Mouse (Mus musculus): ENCODE data around the gene Bcl11b. TPM values are rescaled to one million over a fixed set of nuclear protein-coding genes. Genes with fewer than 3 reads are reported as not detected.

Gene Bcl11b
- total and polyA plus RNA-seq, 3 experiments = not detected

DNA sequence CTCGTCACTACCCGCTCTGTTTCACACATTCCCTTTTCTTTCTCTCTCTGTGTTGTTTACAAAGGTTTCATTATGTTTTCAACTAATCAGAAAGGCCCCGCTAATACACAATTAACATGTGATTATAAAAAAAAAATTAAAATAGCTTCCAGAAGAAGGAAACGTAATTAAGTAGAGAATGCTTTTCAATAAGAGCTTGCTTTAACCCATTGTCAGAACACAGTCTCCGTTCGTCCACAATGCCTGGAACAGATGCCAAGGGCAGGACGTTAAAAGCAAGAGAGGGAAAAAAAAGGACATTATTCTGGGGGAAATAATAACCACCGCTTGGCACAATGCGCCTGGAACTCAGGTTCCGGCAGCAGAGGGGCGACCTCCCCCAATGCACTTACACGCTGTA lies 71.3 kb downstream of the Bcl11b start:
- no peaks in the 10 kb centered on the region for H3K79me2 ChIP-seq (replicated peaks; ENCODE audit: control insufficient read depth, extremely low read depth, insufficient read depth, poor library complexity, severe bottlenecking)
- no peaks in the 10 kb centered on the region for H3K4me1 ChIP-seq (ENCODE audit: control insufficient read depth in 1 of 2, insufficient read depth in 2 of 2)
- no peak overlapping the region for H3K27ac ChIP-seq (ENCODE audit: insufficient read depth, low read depth)
- in situ Hi-C loops (cut with MboI; ENCODE audit: low pct_ligation_motif_present, low pct_unique_long_range_greater_than_20kb, low sequenced_read_pairs) = no loop called here
- H3K4me2 ChIP-seq (ENCODE audit: insufficient read depth, low read depth, poor library complexity, severe bottlenecking) = no peak overlapping the region
- DNase-seq (ENCODE audit: extremely low read depth) = no peak
- TF ChIP-seq KAT2A (IDR thresholded peaks at IDR 0.05; ENCODE audit: insufficient replicate concordance, low read length) = no peak
- H3K36me3 ChIP-seq (replicated peaks in 1 of 2; ENCODE audit: control insufficient read depth in 1 of 2, insufficient read depth in 1 of 2, low read length in 1 of 2) = no peaks in the 10 kb centered on the region
- H3K9me3 ChIP-seq (replicated peaks; ENCODE audit: low read length) = peaks cover 91% of the 10 kb centered on the region
- no peak overlapping the region for H3K4me3 ChIP-seq (replicated peaks in 1 of 3; ENCODE audit: low read depth in 2 of 3, low read length in 2 of 3, poor library complexity in 1 of 3)
- no peaks in the 10 kb centered on the region for H3K27me3 ChIP-seq (replicated peaks)
- no peak overlapping the region for H3K9ac ChIP-seq (ENCODE audit: insufficient read depth, low read depth)
- dilution Hi-C loops (cut with MboI; ENCODE audit: extremely low pct_ligation_motif_present, extremely low pct_unique_long_range_greater_than_20kb, low sequenced_read_pairs) = no loop called here

DNA sequence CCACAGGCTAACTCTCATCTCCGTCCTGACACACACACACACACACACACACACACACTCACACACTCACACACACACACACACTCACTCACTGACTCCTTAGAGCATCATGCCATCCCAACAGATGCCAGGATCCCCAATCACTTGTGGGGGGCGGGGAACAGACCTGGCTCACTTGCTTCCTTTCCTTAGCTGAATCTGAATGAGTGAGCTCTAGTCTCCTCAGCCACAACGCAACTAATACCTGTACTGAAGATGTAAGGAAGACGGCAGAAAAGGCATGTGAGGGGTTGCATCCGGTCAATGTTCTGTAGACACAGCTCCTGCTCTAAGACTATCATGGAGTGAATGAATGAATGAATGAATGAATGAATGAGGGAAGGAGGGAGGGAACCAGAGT lies 71.9 kb downstream of the Bcl11b start:
- no peaks in the 10 kb centered on the region for H3K79me2 ChIP-seq (replicated peaks; ENCODE audit: control insufficient read depth, extremely low read depth, insufficient read depth, poor library complexity, severe bottlenecking)
- peaks cover 91% of the 10 kb centered on the region for H3K9me3 ChIP-seq (replicated peaks; ENCODE audit: low read length)
- no peaks in the 10 kb centered on the region for H3K36me3 ChIP-seq (replicated peaks in 1 of 2; ENCODE audit: control insufficient read depth in 1 of 2, insufficient read depth in 1 of 2, low read length in 1 of 2)
- no peak for DNase-seq (ENCODE audit: extremely low read depth)
- dilution Hi-C loops (cut with MboI; ENCODE audit: extremely low pct_ligation_motif_present, extremely low pct_unique_long_range_greater_than_20kb, low sequenced_read_pairs) = no loop called here
- no peaks in the 10 kb centered on the region for H3K27me3 ChIP-seq (replicated peaks)
- in situ Hi-C loops (cut with MboI; ENCODE audit: low pct_ligation_motif_present, low pct_unique_long_range_greater_than_20kb, low sequenced_read_pairs) = no loop called here
- H3K4me2 ChIP-seq (ENCODE audit: insufficient read depth, low read depth, poor library complexity, severe bottlenecking) = no peak overlapping the region
- no peak for TF ChIP-seq MYC (IDR thresholded peaks at IDR 0.05; ENCODE audit: low read depth, low read length)
- no peak for TF ChIP-seq SMC3 (IDR thresholded peaks at IDR 0.05; ENCODE audit: low read depth, low read length)
- no peak for TF ChIP-seq MEF2A (IDR thresholded peaks at IDR 0.05; ENCODE audit: borderline replicate concordance, low read depth, low read length)
- no peak for TF ChIP-seq CHD2 (IDR thresholded peaks at IDR 0.05; ENCODE audit: low read length)
- no peak overlapping the region for H3K4me3 ChIP-seq (replicated peaks in 1 of 3; ENCODE audit: low read depth in 2 of 3, low read length in 2 of 3, poor library complexity in 1 of 3)
- no peak overlapping the region for H3K27ac ChIP-seq (ENCODE audit: insufficient read depth, low read depth)
- H3K9ac ChIP-seq (ENCODE audit: insufficient read depth, low read depth) = no peak overlapping the region
- H3K4me1 ChIP-seq (ENCODE audit: control insufficient read depth in 1 of 2, insufficient read depth in 2 of 2) = no peaks in the 10 kb centered on the region

DNA sequence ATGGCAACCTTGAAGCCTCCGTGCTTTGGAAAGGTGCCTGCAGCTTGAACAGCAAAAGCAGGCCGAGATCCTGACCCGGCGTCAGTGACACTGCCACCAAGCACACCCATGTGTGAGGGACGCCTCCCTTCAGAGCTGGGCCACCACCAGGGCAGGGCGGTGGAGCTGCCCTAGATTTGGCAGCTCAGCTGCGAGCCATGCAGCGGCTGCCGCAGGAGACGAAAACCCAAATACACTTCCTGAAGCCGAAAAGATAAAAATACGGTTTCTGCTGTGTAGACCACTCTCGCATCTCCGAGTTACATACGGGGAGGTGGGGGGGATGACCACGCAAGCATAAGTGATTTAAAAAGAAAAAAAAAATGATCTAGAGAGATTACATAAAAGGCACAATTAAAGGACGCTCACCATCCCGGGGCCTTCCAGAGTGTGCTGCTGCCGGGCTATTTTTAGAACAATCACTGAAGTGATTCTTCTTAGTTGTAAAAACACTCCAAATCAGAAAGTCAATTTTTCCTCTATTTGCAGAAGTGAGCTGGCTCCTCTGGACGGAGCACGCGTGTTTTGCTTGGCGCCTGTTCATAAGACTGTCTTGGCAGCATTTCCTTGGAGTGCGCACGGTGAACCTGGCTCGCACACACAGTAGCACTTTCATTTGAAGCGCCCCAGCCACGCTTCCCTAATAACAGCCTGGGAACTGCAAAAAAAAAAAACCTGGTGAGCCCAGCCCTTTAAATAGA lies 72.6 kb downstream of the Bcl11b start:
- Histone ChIP-seq H3K4me3 (replicated peaks in 1 of 3; ENCODE audit: low read depth in 2 of 3, low read length in 2 of 3, poor library complexity in 1 of 3) (no peak overlapping the region), H3K4me1 (ENCODE audit: control insufficient read depth in 1 of 2, insufficient read depth in 2 of 2) (no peaks in the 10 kb centered on the region), H3K36me3 (replicated peaks in 1 of 2; ENCODE audit: control insufficient read depth in 1 of 2, insufficient read depth in 1 of 2, low read length in 1 of 2) (no peaks in the 10 kb centered on the region), H3K79me2 (replicated peaks; ENCODE audit: control insufficient read depth, extremely low read depth, insufficient read depth, poor library complexity, severe bottlenecking) (no peaks in the 10 kb centered on the region), H3K4me2 (ENCODE audit: insufficient read depth, low read depth, poor library complexity, severe bottlenecking) (no peak overlapping the region), H3K9me3 (replicated peaks; ENCODE audit: low read length) (peaks cover 93% of the 10 kb centered on the region), H3K9ac (ENCODE audit: insufficient read depth, low read depth) (no peak overlapping the region), H3K27me3 (replicated peaks) (no peaks in the 10 kb centered on the region), H3K27ac (ENCODE audit: insufficient read depth, low read depth) (no peak overlapping the region)
- no peak for TF ChIP-seq MXI1 (IDR thresholded peaks at IDR 0.05; ENCODE audit: low read depth, low read length)
- no peak for TF ChIP-seq USF1 (IDR thresholded peaks at IDR 0.05; ENCODE audit: low read depth, low read length)
- no peak for TF ChIP-seq NRF1 (IDR thresholded peaks at IDR 0.05; ENCODE audit: low read depth, low read length)
- dilution Hi-C loops (cut with MboI; ENCODE audit: extremely low pct_ligation_motif_present, extremely low pct_unique_long_range_greater_than_20kb, low sequenced_read_pairs) (no loop called here), in situ Hi-C loops (cut with MboI; ENCODE audit: low pct_ligation_motif_present, low pct_unique_long_range_greater_than_20kb, low sequenced_read_pairs) (no loop called here)
- no peak for DNase-seq (ENCODE audit: extremely low read depth)
